Mouse (Mus musculus) MEL (cell line): ENCODE data around the gene Unc13b. TPM values are rescaled to one million over a fixed set of nuclear protein-coding genes. Genes with fewer than 3 reads are reported as not detected.

Experiments used
- DNase-seq: peaks from one replicate; pipeline ENCODE4 v3.0.0; 2011; ENCODE audit warnings: low read depth, low spot score
- H3K27ac ChIP-seq: 2 replicates; pipeline ENCODE4 v1.5.1; 2012; ENCODE audit warnings: low read depth, mild to moderate bottlenecking, control low read depth, low read length, moderate library complexity; ENCODE audit not compliant: control insufficient read depth
- H3K27me3 ChIP-seq, 2 experiments: fragments of 150-350 bp in 1 of 2; sonication (generic) in 1 of 2; 2 replicates each; pipeline ENCODE4 v1.6.1; 2012; ENCODE audit warnings: low read length in 2 of 2, mild to moderate bottlenecking in 2 of 2, improper control_type of control experiment in 1 of 2, moderate library complexity in 1 of 2; ENCODE audit not compliant: insufficient read depth in 2 of 2, control insufficient read depth in 1 of 2
- H3K36me3 ChIP-seq, 2 experiments: 2 replicates each; pipeline ENCODE4 v1.6.1; 2012 to 2014; ENCODE audit warnings: low read length in 2 of 2, improper control_type of control experiment in 1 of 2, inconsistent platforms in 1 of 2, mild to moderate bottlenecking in 1 of 2; ENCODE audit not compliant: insufficient read depth in 2 of 2, control insufficient read depth in 1 of 2
- H3K4me1 ChIP-seq, 2 experiments: fragments of 150-350 bp in 1 of 2; sonication (generic) in 1 of 2; 2 replicates each; pipeline ENCODE4 v1.6.1; 2012; ENCODE audit warnings: low read length in 2 of 2, improper control_type of control experiment in 1 of 2, mild to moderate bottlenecking in 1 of 2; ENCODE audit not compliant: insufficient read depth in 2 of 2, control insufficient read depth in 1 of 2
- H3K4me3 ChIP-seq, 2 experiments: fragments of 150-350 bp in 1 of 2; sonication (generic) in 1 of 2; 2 replicates each; pipeline ENCODE4 v1.5.1; 2012; ENCODE audit warnings: low read depth in 2 of 2, low read length in 2 of 2, mild to moderate bottlenecking in 2 of 2, moderate library complexity in 2 of 2, control low read depth in 1 of 2, improper control_type of control experiment in 1 of 2; ENCODE audit not compliant: control insufficient read depth in 1 of 2, insufficient read depth in 1 of 2
- H3K79me2 ChIP-seq: 2 replicates; pipeline ENCODE4 v1.6.1; 2012; ENCODE audit warnings: mild to moderate bottlenecking, low read length, moderate library complexity; ENCODE audit not compliant: control insufficient read depth, poor library complexity, insufficient read depth
- H3K9ac ChIP-seq: 2 replicates; pipeline ENCODE4 v1.6.1; 2012; ENCODE audit warnings: low read depth, mild to moderate bottlenecking, control low read depth, low read length, moderate library complexity; ENCODE audit not compliant: control insufficient read depth, poor library complexity, severe bottlenecking
- H3K9me3 ChIP-seq: fragments of 150-350 bp; sonication (generic); replicated peaks from 2 replicates; pipeline ENCODE4 v1.6.1; 2012; ENCODE audit warnings: mild to moderate bottlenecking, low read length, improper control_type of control experiment, moderate library complexity; ENCODE audit not compliant: insufficient read depth
- ELF1 ChIP-seq: IDR thresholded peaks from 2 replicates; pipeline ENCODE4 v1.6.1; 2014; ENCODE audit warnings: low read depth, mild to moderate bottlenecking, inconsistent platforms, low read length, improper control_type of control experiment, moderate library complexity
- GATA1 ChIP-seq: IDR thresholded peaks from 2 replicates; pipeline ENCODE4 v1.6.1; 2011; ENCODE audit warnings: low read depth, low read length, improper control_type of control experiment
- JUND ChIP-seq: IDR thresholded peaks from 2 replicates; pipeline ENCODE4 v1.6.1; 2011; ENCODE audit warnings: low read depth, mild to moderate bottlenecking, improper control_type of control experiment, low read length
- MAFK ChIP-seq: IDR thresholded peaks from 2 replicates; pipeline ENCODE4 v1.6.1; 2011; ENCODE audit warnings: low read depth, mild to moderate bottlenecking, low read length, improper control_type of control experiment, borderline replicate concordance
- MAX ChIP-seq: IDR thresholded peaks from 2 replicates; pipeline ENCODE4 v1.6.1; 2011; ENCODE audit warnings: low read length, improper control_type of control experiment
- MAZ ChIP-seq: IDR thresholded peaks from 2 replicates; pipeline ENCODE4 v1.6.1; 2012; ENCODE audit warnings: low read depth, mild to moderate bottlenecking, inconsistent platforms, low read length, improper control_type of control experiment
- MEF2A ChIP-seq: IDR thresholded peaks from 2 replicates; pipeline ENCODE4 v1.6.1; 2014; ENCODE audit warnings: low read depth, mild to moderate bottlenecking, inconsistent platforms, low read length, improper control_type of control experiment; ENCODE audit not compliant: poor library complexity, insufficient replicate concordance, severe bottlenecking; ENCODE audit errors: extremely low read depth
- MXI1 ChIP-seq: IDR thresholded peaks from 2 replicates; pipeline ENCODE4 v1.6.1; 2011; ENCODE audit warnings: mild to moderate bottlenecking, low read depth, low read length, improper control_type of control experiment
- MYB ChIP-seq: IDR thresholded peaks from 2 replicates; pipeline ENCODE4 v1.6.1; 2011; ENCODE audit warnings: mild to moderate bottlenecking, low read depth, low read length, improper control_type of control experiment
- MYC ChIP-seq: IDR thresholded peaks from 2 replicates; pipeline ENCODE4 v1.6.1; 2011; ENCODE audit warnings: low read depth, mild to moderate bottlenecking, low read length, improper control_type of control experiment, moderate library complexity
- POLR2AphosphoS5 ChIP-seq: IDR thresholded peaks from 2 replicates; pipeline ENCODE4 v1.6.1; 2012; ENCODE audit warnings: low read depth, borderline replicate concordance, mild to moderate bottlenecking, inconsistent platforms, low read length, moderate library complexity, mixed read lengths
- RAD21 ChIP-seq: IDR thresholded peaks from 2 replicates; pipeline ENCODE4 v1.6.1; 2011; ENCODE audit warnings: mild to moderate bottlenecking, low read depth, low read length, improper control_type of control experiment
- RCOR1 ChIP-seq: IDR thresholded peaks from 2 replicates; pipeline ENCODE4 v1.6.1; 2012; ENCODE audit warnings: low read depth, mild to moderate bottlenecking, inconsistent platforms, low read length, improper control_type of control experiment
- TCF12 ChIP-seq: IDR thresholded peaks from 2 replicates; pipeline ENCODE4 v1.6.1; 2014; ENCODE audit warnings: low read depth, mild to moderate bottlenecking, inconsistent platforms, low read length, improper control_type of control experiment, moderate library complexity
- USF1 ChIP-seq: IDR thresholded peaks from 2 replicates; pipeline ENCODE4 v1.6.1; 2014; ENCODE audit warnings: low read depth, mild to moderate bottlenecking, inconsistent platforms, low read length, improper control_type of control experiment, moderate library complexity
- USF2 ChIP-seq, 2 experiments: IDR thresholded peaks; 2 replicates each; pipeline ENCODE4 v1.6.1; 2011 to 2012; ENCODE audit warnings: improper control_type of control experiment in 2 of 2, low read length in 2 of 2, borderline replicate concordance in 1 of 2, inconsistent platforms in 1 of 2, low read depth in 1 of 2, mild to moderate bottlenecking in 1 of 2; ENCODE audit not compliant: insufficient read depth in 1 of 2
- ZC3H11A ChIP-seq: IDR thresholded peaks from 2 replicates; pipeline ENCODE4 v1.6.1; 2012; ENCODE audit warnings: low read depth, mild to moderate bottlenecking, inconsistent platforms, low read length, improper control_type of control experiment
- ZKSCAN1 ChIP-seq: IDR thresholded peaks from 2 replicates; pipeline ENCODE4 v1.6.1; 2012; ENCODE audit warnings: low read depth, mild to moderate bottlenecking, inconsistent platforms, low read length, improper control_type of control experiment, moderate library complexity
- ZNF384 ChIP-seq: IDR thresholded peaks from 2 replicates; pipeline ENCODE4 v1.6.1; 2012; ENCODE audit warnings: low read depth, mild to moderate bottlenecking, inconsistent platforms, low read length, improper control_type of control experiment
- polyA plus RNA-seq, 2 experiments: library from polyadenylated mRNA; stranded (reverse) in 1 of 2; unstranded in 1 of 2; fragments of >175 nt in 1 of 2; fragments of >200 nt in 1 of 2; gene quantifications; 2 replicates each; pipeline versions ENCODE4 v1.2.1 to v1.2.4; 2012; ENCODE audit warnings: low replicate concordance in 2 of 2, low read depth in 1 of 2; ENCODE audit not compliant: insufficient read length in 2 of 2, insufficient read depth in 1 of 2, missing spikeins in 1 of 2
- total RNA-seq: library from RNA; depleted of rRNA; stranded (reverse); fragments of 300-350 nt; gene quantifications from 2 replicates; pipeline ENCODE4 v1.2.3, GENCODE M21; 2012

Gene Unc13b
- total and polyA plus RNA-seq, 3 experiments = 5.4 to 9.6 TPM; not detected in 1

- Histone ChIP-seq H3K27me3 (no peaks in the 10 kb centered on the region), H3K4me1 (peaks cover 18 to 34% of the 10 kb centered on the region in 2 experiments), H3K27ac (no peak overlapping the region), H3K9ac (no peak overlapping the region), H3K4me3 (no peak overlapping the region), H3K79me2 (peaks cover 3% of the 10 kb centered on the region), H3K9me3 (no peaks in the 10 kb centered on the region), H3K36me3 (peaks cover 0 to 17% of the 10 kb centered on the region in 2 experiments; a peak in 2 of 4 replicates)
- DNase-seq = no peak
- no peak for TF ChIP-seq MEF2A
- no peak for TF ChIP-seq MYC
- no peak for TF ChIP-seq JUND
- no peak for TF ChIP-seq MXI1
- no peak for TF ChIP-seq ZC3H11A
- no peak for TF ChIP-seq MYB
- no peak for TF ChIP-seq USF2 (IDR thresholded peaks at IDR 0.05; ENCODE audit: borderline replicate concordance in 1 of 2, insufficient read depth in 1 of 2, low read depth in 1 of 2, low read length in 2 of 2)
- no peak for TF ChIP-seq RCOR1
- no peak for TF ChIP-seq RAD21
- no peak for TF ChIP-seq ELF1
- TF ChIP-seq ZKSCAN1 = no peak
- no peak for TF ChIP-seq TCF12
- TF ChIP-seq ZNF384 = no peak
- no peak for TF ChIP-seq MAX
- no peak for TF ChIP-seq MAZ
- no peak for TF ChIP-seq MAFK
Observed at GRCm38 (mm10) chr4:43035851-43036250, 22.9 kb upstream of the Unc13b start.

GRCm38 (mm10) chr4:43036356-43036755 lies 22.4 kb upstream of the Unc13b start:
- Histone ChIP-seq H3K27ac (no peak overlapping the region), H3K9me3 (no peaks in the 10 kb centered on the region), H3K27me3 (no peaks in the 10 kb centered on the region), H3K4me3 (no peak overlapping the region), H3K4me1 (peaks cover 21 to 38% of the 10 kb centered on the region in 2 experiments), H3K79me2 (no peaks in the 10 kb centered on the region), H3K9ac (no peak overlapping the region), H3K36me3 (peaks cover 0 to 21% of the 10 kb centered on the region in 2 experiments; a peak in 2 of 4 replicates)
- TF ChIP-seq USF1 (no peak), POLR2AphosphoS5 (no peak), MYB (no peak), TCF12 (no peak), MAFK (no peak), GATA1 (no peak), MXI1 (no peak)
- DNase-seq = no peak
